Mouse (Mus musculus): ENCODE measurements around the gene Krtap14.

Krtap14 gene

GRCm38 (mm10) chr16:88826095-88826652 is at the start of gene Krtap14:
Krtap14 (minus strand) TSS chr16:88826145.
- DNase-seq, result peak; percentile 25 to 33

GRCm38 (mm10) chr16:88874169-88874568 is 48.2 kb upstream of the Krtap14 start, which contains the start of gene Krtap19-2:
Krtap19-2 (minus strand) TSS chr16:88874269.
- DNase-seq, result no peak

- no peak for DNase-seq
Observed at GRCm38 (mm10) chr16:88869311-88869710, 43.4 kb upstream of the Krtap14 start, which contains the start of gene Krtap19-1. Krtap19-1 (minus strand) TSS chr16:88869411.

GRCm38 (mm10) chr16:88864887-88865407 is 39.0 kb upstream of the Krtap14 start:
- no peak for DNase-seq

GRCm38 (mm10) chr16:88851450-88851849 is 25.5 kb upstream of the Krtap14 start:
- peak; percentile 56 to 59 for DNase-seq

- no peak for DNase-seq
Observed at GRCm38 (mm10) chr16:88848558-88848957, 22.6 kb upstream of the Krtap14 start.

GRCm38 (mm10) chr16:88847363-88847762 is 21.4 kb upstream of the Krtap14 start:
- DNase-seq, result no peak

- DNase-seq, result no peak
Observed at GRCm38 (mm10) chr16:88826978-88827377, 1.0 kb upstream of the Krtap14 start.

- DNase-seq, result peak; percentile 45 to 56
Observed at GRCm38 (mm10) chr16:88823736-88824135, 2.2 kb downstream of the Krtap14 start.

GRCm38 (mm10) chr16:88820066-88820465 is 5.9 kb downstream of the Krtap14 start, which contains the start of gene Krtap15:
Krtap15 (plus strand) TSS chr16:88820215.
- DNase-seq, result peak; percentile 43 to 69

- DNase-seq, result peak; percentile 72 to 83
Observed at GRCm38 (mm10) chr16:88811827-88812226, 14.1 kb downstream of the Krtap14 start, which contains the start of gene Gm20741. Gm20741 (minus strand) TSS chr16:88812220.

GRCm38 (mm10) chr16:88786786-88787185 is 39.2 kb downstream of the Krtap14 start:
- DNase-seq, result peak; percentile 78 to 87

GRCm38 (mm10) chr16:88777596-88777995 is 48.3 kb downstream of the Krtap14 start, which contains the start of gene Gm5965:
Gm5965 (plus strand) TSS chr16:88777896.
- DNase-seq, result no peak

- DNase-seq, result no peak
Observed at GRCm38 (mm10) chr16:88774106-88774505, 51.8 kb downstream of the Krtap14 start, which contains the start of gene 2310057N15Rik. 2310057N15Rik (minus strand) TSS chr16:88774206.

Measured in cerebellum, postnatal 10 days (tissue).